Mouse (Mus musculus): ENCODE measurements around the gene Nrsn2.
"Not testable (repeated sequence)": the region's sequence is repeated elsewhere in the genome, so short reads cannot be mapped to it uniquely, and the experiment has no call there.

DNA sequence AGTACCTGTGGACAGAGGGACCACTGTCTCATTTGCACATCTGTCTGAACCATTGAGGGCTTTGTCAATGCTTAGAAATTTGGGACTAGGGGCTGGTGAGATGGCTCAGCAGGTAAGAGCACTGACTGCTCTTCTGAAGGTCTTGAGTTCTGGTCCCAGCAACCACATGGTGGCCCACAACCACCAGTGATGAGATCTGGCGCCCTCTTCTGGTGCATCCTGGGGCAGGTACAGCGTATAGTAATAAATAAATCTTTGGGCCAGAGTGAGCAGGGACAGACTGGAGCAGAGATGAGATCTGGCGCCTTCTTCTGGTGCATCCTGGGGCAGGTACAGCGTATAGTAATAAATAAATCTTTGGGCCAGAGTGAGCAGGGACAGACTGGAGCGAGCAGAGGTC is 17.5 kb downstream of the Nrsn2 start:
- TF ChIP-seq CTCF (IDR thresholded peaks at IDR 0.05; ENCODE audit: borderline replicate concordance, extremely low read depth, insufficient read depth, insufficient read length): peak; percentile 17; the same call in 1 of the 2 replicates
- TF ChIP-seq POLR2A (IDR thresholded peaks at IDR 0.05; ENCODE audit: borderline replicate concordance, extremely low read depth, insufficient read depth, insufficient read length, poor library complexity, severe bottlenecking): not testable (repeated sequence)

Measured in brain, embryonic 14.5 days (tissue).